Comparison of ENCODE assay signal across 8 mouse cellular contexts in genomic region chr11:97702393-97702745, GRCm38 (mm10). TPM values are rescaled to one million over a fixed set of nuclear protein-coding genes. Genes with fewer than 3 reads are reported as not detected.
DNase-seq lines count a peak whose midpoint lies in the region; ATAC-seq and TF ChIP-seq lines count a peak whose summit lies in the region.

No protein-coding gene starts in this region.

- H3K9ac ChIP-seq in heart, embryonic 13.5 days, result peak overlapping the region; percentile 80
- peak overlapping the region; percentile 28 for H3K9ac ChIP-seq in liver, embryonic 14.5 days (replicated peaks)
- H3K9ac ChIP-seq in stomach, embryonic 15.5 days, result peak overlapping the region; percentile 65

- H3ac ChIP-seq in C2C12 (ENCODE audit: control insufficient read depth, insufficient read length, low read depth), result peak overlapping the region; percentile 85

- TF ChIP-seq POLR2A in bone marrow macrophage, adult 2 months (IDR thresholded peaks at IDR 0.05; ENCODE audit: borderline replicate concordance, low read depth, low read length), result no peak

- 0 out of 2 replicates have a peak, but pooled peaks have one; percentile 13 for TF ChIP-seq EP300 in liver, embryonic 14.5 days (IDR thresholded peaks at IDR 0.05; ENCODE audit: low read depth)

- under 1% methylated on average over 24 of the region's 24 CpGs for WGBS in heart, embryonic 13.5 days
- under 1% methylated on average over 24 of the region's 24 CpGs for WGBS in liver, embryonic 14.5 days (ENCODE audit: insufficient replicate concordance)
- 0% methylated on average over 24 of the region's 24 CpGs for WGBS in stomach, embryonic 15.5 days

- H3K79me3 ChIP-seq in C2C12 (ENCODE audit: low read depth), result peaks cover 54% of the 10 kb centered on the region

- no peaks in the 10 kb centered on the region for H3K27me3 ChIP-seq in C2C12 (ENCODE audit: control insufficient read depth, insufficient read depth, insufficient read length)
- no peaks in the 10 kb centered on the region for H3K27me3 ChIP-seq in heart, embryonic 13.5 days (replicated peaks)
- H3K27me3 ChIP-seq in liver, embryonic 14.5 days (ENCODE audit: control insufficient read depth, insufficient read depth, low read length), result peaks cover 44% of the 10 kb centered on the region
- no peaks in the 10 kb centered on the region for H3K27me3 ChIP-seq in stomach, embryonic 15.5 days (replicated peaks)

- peak overlapping the region; percentile 97 for H3K4me3 ChIP-seq in C2C12 (ENCODE audit: insufficient read depth, poor library complexity, severe bottlenecking)
- peak overlapping the region; percentile 69 for H3K4me3 ChIP-seq in bone marrow macrophage, adult 2 months (ENCODE audit: insufficient read depth, low read length)
- H3K4me3 ChIP-seq in heart, embryonic 13.5 days, result peak overlapping the region; percentile 96
- H3K4me3 ChIP-seq in liver, embryonic 14.5 days (ENCODE audit: insufficient read depth in 1 of 2, low read depth in 2 of 2, low read length in 2 of 2), result peak overlapping the region; percentile 75 to 96
- peak overlapping the region; percentile 92 for H3K4me3 ChIP-seq in stomach, embryonic 15.5 days (replicated peaks)

- H3K9me3 ChIP-seq in heart, embryonic 13.5 days, result no peaks in the 10 kb centered on the region
- H3K9me3 ChIP-seq in liver, embryonic 14.5 days (ENCODE audit: control insufficient read depth, low read length), result no peaks in the 10 kb centered on the region
- no peaks in the 10 kb centered on the region for H3K9me3 ChIP-seq in stomach, embryonic 15.5 days

- peak overlapping the region; percentile 42 for H3K27ac ChIP-seq in bone marrow macrophage, adult 2 months (ENCODE audit: insufficient read depth, low read depth, low read length)
- H3K27ac ChIP-seq in heart, embryonic 13.5 days (replicated peaks), result peak overlapping the region; percentile 80
- H3K27ac ChIP-seq in liver, embryonic 14.5 days, result no peak overlapping the region
- H3K27ac ChIP-seq in stomach, embryonic 15.5 days, result peak overlapping the region; percentile 89

- H3K4me2 ChIP-seq in heart, embryonic 13.5 days, result peak overlapping the region; percentile 97
- peak overlapping the region; percentile 83 for H3K4me2 ChIP-seq in liver, embryonic 14.5 days (ENCODE audit: low read depth)
- H3K4me2 ChIP-seq in stomach, embryonic 15.5 days, result peak overlapping the region; percentile 92

- no peak for TF ChIP-seq CTCF in C2C12 (IDR thresholded peaks at IDR 0.05; ENCODE audit: control insufficient read depth, insufficient read depth, insufficient read length)
- no peak for TF ChIP-seq CTCF in bone marrow macrophage, adult 2 months (IDR thresholded peaks at IDR 0.05; ENCODE audit: low read depth, low read length)
- no peak for TF ChIP-seq CTCF in liver, embryonic 14.5 days (IDR thresholded peaks at IDR 0.05; ENCODE audit: low read depth)

- H3K4me1 ChIP-seq in bone marrow macrophage, adult 2 months (ENCODE audit: control insufficient read depth, insufficient read depth, low read length), result peaks cover 25% of the 10 kb centered on the region
- peaks cover 39% of the 10 kb centered on the region for H3K4me1 ChIP-seq in heart, embryonic 13.5 days
- peaks cover 3 to 18% of the 10 kb centered on the region in 2 experiments; a peak in 2 of 4 replicates for H3K4me1 ChIP-seq in liver, embryonic 14.5 days (replicated peaks; ENCODE audit: control insufficient read depth in 2 of 2, insufficient read depth in 2 of 2, low read length in 1 of 2)
- H3K4me1 ChIP-seq in stomach, embryonic 15.5 days, result peaks cover 35% of the 10 kb centered on the region

- peaks cover 33% of the 10 kb centered on the region for H3K36me3 ChIP-seq in C2C12 (ENCODE audit: control insufficient read depth, insufficient read depth)
- peaks cover 33% of the 10 kb centered on the region for H3K36me3 ChIP-seq in heart, embryonic 13.5 days
- H3K36me3 ChIP-seq in liver, embryonic 14.5 days (replicated peaks; ENCODE audit: control insufficient read depth, insufficient read depth, low read depth), result peaks cover 6% of the 10 kb centered on the region
- peaks cover 11% of the 10 kb centered on the region; the same call in 1 of the 2 replicates for H3K36me3 ChIP-seq in stomach, embryonic 15.5 days

- ATAC-seq in erythroblast, adult 5-6 weeks (replicated peaks; ENCODE audit: low FRiP score, poor library complexity, severe bottlenecking), result peak; percentile 12; the same call in 1 of the 2 replicates
- no peak for ATAC-seq in heart, embryonic 13.5 days (ENCODE audit: extremely low read depth, insufficient number of reproducible peaks, low FRiP score, low TSS enrichment)
- peak; percentile 2; the same call in 1 of the 2 replicates for ATAC-seq in liver, embryonic 14.5 days (ENCODE audit: insufficient read depth)
- ATAC-seq in stomach, embryonic 15.5 days (ENCODE audit: insufficient read depth, low FRiP score, low read depth), result no peak

- H3K79me2 ChIP-seq in C2C12 (ENCODE audit: control insufficient read depth, insufficient read depth), result peaks cover 62% of the 10 kb centered on the region

- DNase-seq in kidney, postnatal 10 days, result peak; percentile 93
- peak; percentile 65 to 71 (median 67) for DNase-seq in liver, embryonic 14.5 days (ENCODE audit: low read depth in 3 of 3, low spot score in 3 of 3)
- DNase-seq in neural tube, embryonic 10.5 days (ENCODE audit: extremely low spot score, low spot score), result peak; percentile 93

TF ChIP-seq in C2C12, 6 proteins besides CTCF, POLR2A, EP300 and RAD21 (continues in another document):
- no peak for TF ChIP-seq MYOD1 (IDR thresholded peaks at IDR 0.05; ENCODE audit: control insufficient read depth, insufficient read length, low read depth)
- TF ChIP-seq MAX (IDR thresholded peaks at IDR 0.05), result no peak
- no peak for TF ChIP-seq FOSL1 (IDR thresholded peaks at IDR 0.05; ENCODE audit: insufficient read depth, low read length, poor library complexity, severe bottlenecking)
- no peak for TF ChIP-seq USF1 (IDR thresholded peaks at IDR 0.05; ENCODE audit: low read depth)
- TF ChIP-seq CEBPB (IDR thresholded peaks at IDR 0.05; ENCODE audit: low read depth), result peak; percentile 96

RNA-seq across cellular contexts. Expression of gene Psmb3, which starts 0.8 kb away (rescaled TPM):
- polyA plus RNA-seq in C2C12 (2012; fragmentation: generic; extraction: Trizol), result 690 TPM
- 125 and 142 TPM in 2 replicates for polyA plus RNA-seq in bone marrow macrophage, adult 2 months (2012; ENCODE audit: insufficient read depth, insufficient read length, missing spikeins)
- total RNA-seq in erythroblast, adult 5-6 weeks (2015; ENCODE audit: low replicate concordance), result 32.4 and 40.3 TPM in 2 replicates
- 37.0 and 48.2 TPM in 2 replicates for total RNA-seq in erythroblast, adult 5-6 weeks (2017; ENCODE audit: low replicate concordance)
- polyA plus RNA-seq in heart, embryonic 13.5 days (2015; fragmentation: Nextera tagmentation; extraction: Ambion mirVana), result 371 and 445 TPM in 2 replicates
- polyA plus RNA-seq in liver, embryonic 14.5 days (2012; rRNA removed), result 197 and 261 TPM in 2 replicates
- 318 and 330 TPM in 2 replicates for polyA plus RNA-seq in liver, embryonic 14.5 days (2014; fragmentation: Nextera tagmentation; extraction: Ambion mirVana)
- polyA plus RNA-seq in stomach, embryonic 15.5 days (2015; fragmentation: Nextera tagmentation; extraction: Ambion mirVana), result 396 and 424 TPM in 2 replicates

RNA-seq across cellular contexts. Expression of gene Pcgf2, which starts 2.1 kb away (rescaled TPM):
- 29.2 TPM for polyA plus RNA-seq in C2C12 (2012; fragmentation: generic; extraction: Trizol)
- polyA plus RNA-seq in bone marrow macrophage, adult 2 months (2012; ENCODE audit: insufficient read depth, insufficient read length, missing spikeins), result 12.3 and 13.6 TPM in 2 replicates
- total RNA-seq in erythroblast, adult 5-6 weeks (2015; ENCODE audit: low replicate concordance), result 0.77 TPM in 1 of 2 replicates, not detected in the other
- total RNA-seq in erythroblast, adult 5-6 weeks (2017; ENCODE audit: low replicate concordance), result not detected in 2 replicates
- 10.5 and 11.0 TPM in 2 replicates for polyA plus RNA-seq in heart, embryonic 13.5 days (2015; fragmentation: Nextera tagmentation; extraction: Ambion mirVana)
- 4.4 and 4.9 TPM in 2 replicates for polyA plus RNA-seq in liver, embryonic 14.5 days (2012; rRNA removed)
- 1.5 and 1.8 TPM in 2 replicates for polyA plus RNA-seq in liver, embryonic 14.5 days (2014; fragmentation: Nextera tagmentation; extraction: Ambion mirVana)
- polyA plus RNA-seq in stomach, embryonic 15.5 days (2015; fragmentation: Nextera tagmentation; extraction: Ambion mirVana), result 12.1 and 13.6 TPM in 2 replicates

RNA-seq across cellular contexts. Expression of gene Cisd3, which starts 16.7 kb away (rescaled TPM):
- 110 TPM for polyA plus RNA-seq in C2C12 (2012; fragmentation: generic; extraction: Trizol)
- 45.2 and 50.2 TPM in 2 replicates for polyA plus RNA-seq in bone marrow macrophage, adult 2 months (2012; ENCODE audit: insufficient read depth, insufficient read length, missing spikeins)
- 2.3 TPM in 1 of 2 replicates, not detected in the other for total RNA-seq in erythroblast, adult 5-6 weeks (2015; ENCODE audit: low replicate concordance)
- 1.7 TPM in 1 of 2 replicates, not detected in the other for total RNA-seq in erythroblast, adult 5-6 weeks (2017; ENCODE audit: low replicate concordance)
- polyA plus RNA-seq in heart, embryonic 13.5 days (2015; fragmentation: Nextera tagmentation; extraction: Ambion mirVana), result 44.1 and 53.7 TPM in 2 replicates
- 3.0 and 4.9 TPM in 2 replicates for polyA plus RNA-seq in liver, embryonic 14.5 days (2012; rRNA removed)
- 10.0 and 11.4 TPM in 2 replicates for polyA plus RNA-seq in liver, embryonic 14.5 days (2014; fragmentation: Nextera tagmentation; extraction: Ambion mirVana)
- polyA plus RNA-seq in stomach, embryonic 15.5 days (2015; fragmentation: Nextera tagmentation; extraction: Ambion mirVana), result 37.2 and 40.7 TPM in 2 replicates

RNA-seq across cellular contexts. Expression of gene Mllt6, which starts 39.2 kb away (rescaled TPM):
- 12.5 TPM for polyA plus RNA-seq in C2C12 (2012; fragmentation: generic; extraction: Trizol)
- polyA plus RNA-seq in bone marrow macrophage, adult 2 months (2012; ENCODE audit: insufficient read depth, insufficient read length, missing spikeins), result 40.4 and 48.7 TPM in 2 replicates
- total RNA-seq in erythroblast, adult 5-6 weeks (2015; ENCODE audit: low replicate concordance), result 1.2 and 1.9 TPM in 2 replicates
- 1.5 and 3.9 TPM in 2 replicates for total RNA-seq in erythroblast, adult 5-6 weeks (2017; ENCODE audit: low replicate concordance)
- 1.7 and 1.9 TPM in 2 replicates for polyA plus RNA-seq in heart, embryonic 13.5 days (2015; fragmentation: Nextera tagmentation; extraction: Ambion mirVana)
- 1.0 TPM in 2 replicates for polyA plus RNA-seq in liver, embryonic 14.5 days (2012; rRNA removed)
- 0.22 and 0.25 TPM in 2 replicates for polyA plus RNA-seq in liver, embryonic 14.5 days (2014; fragmentation: Nextera tagmentation; extraction: Ambion mirVana)
- polyA plus RNA-seq in stomach, embryonic 15.5 days (2015; fragmentation: Nextera tagmentation; extraction: Ambion mirVana), result 2.2 TPM in 2 replicates

RNA-seq across cellular contexts. Expression of gene Pip4k2b, which starts 42.1 kb away (rescaled TPM):
- polyA plus RNA-seq in C2C12 (2012; fragmentation: generic; extraction: Trizol), result 28.3 TPM
- 25.3 and 26.0 TPM in 2 replicates for polyA plus RNA-seq in bone marrow macrophage, adult 2 months (2012; ENCODE audit: insufficient read depth, insufficient read length, missing spikeins)
- 3.3 and 4.0 TPM in 2 replicates for total RNA-seq in erythroblast, adult 5-6 weeks (2015; ENCODE audit: low replicate concordance)
- total RNA-seq in erythroblast, adult 5-6 weeks (2017; ENCODE audit: low replicate concordance), result 3.6 and 4.5 TPM in 2 replicates
- 0.90 and 1.0 TPM in 2 replicates for polyA plus RNA-seq in heart, embryonic 13.5 days (2015; fragmentation: Nextera tagmentation; extraction: Ambion mirVana)
- 4.4 and 5.0 TPM in 2 replicates for polyA plus RNA-seq in liver, embryonic 14.5 days (2012; rRNA removed)
- polyA plus RNA-seq in liver, embryonic 14.5 days (2014; fragmentation: Nextera tagmentation; extraction: Ambion mirVana), result 0.56 and 0.61 TPM in 2 replicates
- 1.4 and 1.5 TPM in 2 replicates for polyA plus RNA-seq in stomach, embryonic 15.5 days (2015; fragmentation: Nextera tagmentation; extraction: Ambion mirVana)

Comparison
In these comparisons a context has a peak if more than half of its experiments do, and no peak if none do; other contexts are left out.
1. ATAC-seq: peak in erythroblast, adult 5-6 weeks (single experiment) and liver, embryonic 14.5 days (single experiment); none in heart, embryonic 13.5 days (single experiment) and stomach, embryonic 15.5 days (single experiment).
2. H3K9ac ChIP-seq: peak in every context shown above with its lines; median percentile 80 in heart, embryonic 13.5 days; 65 in stomach, embryonic 15.5 days; 28 in liver, embryonic 14.5 days.
3. Peak in every context shown above with its lines, with median percentiles within 50 percentile points of each other: H3K4me3 ChIP-seq, H3K4me2 ChIP-seq and DNase-seq.